Mouse (Mus musculus) liver, embryonic 16.5 days (tissue): ENCODE measurements at regions not wholly inside any gene's neighbourhood (a gene's known extent, or its start where the extent isn't known, plus 50 kb on each side); places are given as distances from the start of the nearest gene placed in this dataset.

ENCODE experiments used
- ATAC-seq: fragments of 200-750 bp; cut with Nextera tagmentation; 2 replicates; pipeline ENCODE4 v1.8.0; 2017; ENCODE audit warnings: low read depth, mild to moderate bottlenecking, moderate number of reproducible peaks, moderate library complexity
- H3K27ac ChIP-seq: fragments of 300-500 bp; sonication (generic); 2 replicates; pipeline ENCODE4 v1.5.1; 2014; ENCODE audit warnings: mild to moderate bottlenecking, low read length
- H3K27me3 ChIP-seq: fragments of 300-500 bp; sonication (generic); 2 replicates; pipeline ENCODE4 v1.6.1; 2014; ENCODE audit warnings: low read depth, low read length, mixed read lengths; ENCODE audit not compliant: control insufficient read depth, insufficient read depth
- H3K36me3 ChIP-seq: fragments of 300-500 bp; sonication (generic); 2 replicates; pipeline ENCODE4 v1.6.1; 2014; ENCODE audit warnings: mild to moderate bottlenecking; ENCODE audit not compliant: control insufficient read depth, insufficient read depth
- H3K4me1 ChIP-seq: fragments of 300-500 bp; sonication (generic); 2 replicates; pipeline ENCODE4 v1.6.1; 2014; ENCODE audit warnings: low read depth, low read length, mixed read lengths; ENCODE audit not compliant: control insufficient read depth
- H3K4me2 ChIP-seq: fragments of 300-500 bp; sonication (generic); 2 replicates; pipeline ENCODE4 v1.6.1; 2014; ENCODE audit warnings: low read depth, low read length, mixed read lengths
- H3K4me3 ChIP-seq: fragments of 300-500 bp; sonication (generic); 2 replicates; pipeline ENCODE4 v1.5.1; 2014; ENCODE audit warnings: low read depth, mild to moderate bottlenecking, low read length
- H3K9ac ChIP-seq: fragments of 300-500 bp; sonication (generic); 2 replicates; pipeline ENCODE4 v1.6.1; 2014; ENCODE audit warnings: low read depth, low read length
- H3K9me3 ChIP-seq: fragments of 300-500 bp; sonication (generic); replicated peaks from 2 replicates; pipeline ENCODE4 v1.6.1; 2016; ENCODE audit warnings: low read length; ENCODE audit not compliant: control insufficient read depth
- WGBS: fragments of 180-500 bp; shearing (Covaris S2); extraction: QIAGEN DNeasy Blood & Tissue Kit; methylation state at CpG from one replicate; pipeline ENCODE4 v1.1.7; 2014; ENCODE audit not compliant: insufficient replicate concordance; 5-methylcytosine and 5-hydroxymethylcytosine counted together

DNA sequence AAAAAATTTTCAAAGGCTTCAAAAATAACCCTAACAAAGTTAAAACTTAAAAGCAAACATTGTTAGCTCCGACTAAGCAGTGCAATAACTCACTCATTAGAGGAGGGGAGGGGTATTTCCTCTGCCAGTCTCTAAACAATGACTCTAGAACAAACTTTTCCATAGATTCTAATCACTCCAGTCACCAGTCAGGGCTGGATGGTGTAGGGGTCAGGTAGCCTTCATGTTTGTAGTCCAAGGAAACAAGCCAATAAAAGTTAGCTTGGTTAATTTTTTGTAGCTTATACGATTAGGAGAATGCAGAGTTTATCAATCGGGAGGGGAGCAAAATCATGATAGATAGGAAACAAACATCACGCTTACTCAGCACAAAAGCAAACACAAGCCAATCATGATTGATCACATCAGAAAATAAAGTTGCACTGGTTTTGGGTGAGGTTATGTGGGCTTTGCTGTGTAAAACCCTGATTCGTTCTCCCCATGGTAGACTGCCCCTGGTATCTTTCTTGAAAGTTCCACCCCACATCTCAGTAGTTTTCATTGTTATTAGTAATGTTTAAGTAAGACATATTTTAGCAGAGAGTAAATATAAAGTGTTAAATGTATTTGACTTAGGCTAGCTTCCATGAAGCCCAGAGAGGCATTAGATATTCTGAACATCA is 304.6 kb upstream of the Fam241a start:
- 39% methylated on average over 5 of the region's 5 CpGs for WGBS

DNA sequence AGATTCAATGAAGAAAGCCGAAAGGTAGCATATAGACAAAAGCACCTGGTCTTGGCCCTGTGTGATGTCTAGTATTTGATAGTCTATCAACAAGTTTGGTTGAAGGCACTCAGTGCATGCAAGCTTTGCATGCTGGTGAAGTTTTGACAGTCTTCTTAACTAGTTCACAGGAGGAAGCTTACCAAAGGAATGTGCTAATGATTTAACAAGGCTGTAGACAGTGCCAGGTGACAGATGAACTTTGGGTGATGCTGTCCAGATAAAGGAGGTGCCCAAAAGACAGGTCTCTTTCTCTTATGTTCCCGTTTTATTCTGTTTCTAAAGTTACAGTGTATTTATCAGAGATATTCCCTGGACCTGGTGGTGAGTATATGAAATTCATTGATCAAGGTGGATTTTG is 303.3 kb upstream of the Fam241a start:
- H3K4me2 ChIP-seq = no peak overlapping the region
- ATAC-seq = no peak
- H3K4me3 ChIP-seq = no peak overlapping the region
- WGBS = 66% methylated on average over 2 of the region's 2 CpGs
- H3K9ac ChIP-seq = no peak overlapping the region
- no peaks in the 10 kb centered on the region for H3K9me3 ChIP-seq
- H3K27me3 ChIP-seq = no peaks in the 10 kb centered on the region
- H3K36me3 ChIP-seq = no peaks in the 10 kb centered on the region
- no peaks in the 10 kb centered on the region for H3K4me1 ChIP-seq
- no peak overlapping the region for H3K27ac ChIP-seq

More for the DNA sequence above, 304.6 kb upstream of the Fam241a start:
- ATAC-seq = no peak
- H3K36me3 ChIP-seq = no peaks in the 10 kb centered on the region
- H3K4me1 ChIP-seq = no peaks in the 10 kb centered on the region
- no peak overlapping the region for H3K4me2 ChIP-seq
- no peaks in the 10 kb centered on the region for H3K27me3 ChIP-seq
- H3K27ac ChIP-seq = no peak overlapping the region
- no peak overlapping the region for H3K4me3 ChIP-seq
- H3K9ac ChIP-seq = no peak overlapping the region
- H3K9me3 ChIP-seq = no peaks in the 10 kb centered on the region

DNA sequence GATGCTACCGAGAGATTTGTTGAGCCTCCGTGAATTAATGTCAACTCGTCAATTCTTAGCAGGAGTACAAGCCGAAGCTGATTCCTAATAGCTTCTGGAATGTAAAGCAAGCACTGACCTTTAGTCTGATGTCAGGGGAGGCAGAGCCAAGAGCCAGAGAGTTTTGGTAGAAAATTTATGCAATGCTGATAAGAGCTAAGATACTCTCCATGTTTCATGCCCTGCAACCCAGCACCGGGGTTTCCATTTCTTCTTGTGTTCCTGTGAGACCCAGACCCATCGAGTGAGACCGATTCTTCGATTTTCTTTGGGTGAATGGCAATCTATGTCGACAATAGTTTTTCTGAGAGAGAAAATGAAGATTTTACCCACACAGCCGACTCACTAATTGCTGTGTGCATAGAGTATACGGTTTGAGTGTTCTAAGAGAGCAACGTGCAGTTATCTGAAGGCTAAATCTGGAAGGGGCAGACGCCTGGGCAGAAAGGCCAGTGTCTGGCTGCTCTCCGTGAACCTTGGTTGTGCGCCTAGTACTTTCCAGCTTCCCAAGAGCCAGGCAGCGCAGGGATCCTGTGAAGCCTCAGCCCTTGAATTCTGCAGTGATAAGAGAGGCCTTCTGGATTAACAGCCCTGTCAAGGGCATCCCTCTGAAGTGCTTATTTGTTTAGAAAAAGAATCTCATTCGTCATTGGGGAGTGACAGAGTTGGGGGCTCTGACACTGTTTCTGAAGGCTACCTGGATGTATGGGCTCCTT is 296.1 kb upstream of the Fam241a start:
- Histone ChIP-seq H3K36me3 (no peaks in the 10 kb centered on the region), H3K9me3 (no peaks in the 10 kb centered on the region), H3K4me2 (no peak overlapping the region), H3K27ac (no peak overlapping the region), H3K4me1 (no peaks in the 10 kb centered on the region), H3K4me3 (no peak overlapping the region), H3K27me3 (no peaks in the 10 kb centered on the region), H3K9ac (no peak overlapping the region)
- WGBS = 57% methylated on average over 17 of the region's 17 CpGs
- ATAC-seq = no peak

DNA sequence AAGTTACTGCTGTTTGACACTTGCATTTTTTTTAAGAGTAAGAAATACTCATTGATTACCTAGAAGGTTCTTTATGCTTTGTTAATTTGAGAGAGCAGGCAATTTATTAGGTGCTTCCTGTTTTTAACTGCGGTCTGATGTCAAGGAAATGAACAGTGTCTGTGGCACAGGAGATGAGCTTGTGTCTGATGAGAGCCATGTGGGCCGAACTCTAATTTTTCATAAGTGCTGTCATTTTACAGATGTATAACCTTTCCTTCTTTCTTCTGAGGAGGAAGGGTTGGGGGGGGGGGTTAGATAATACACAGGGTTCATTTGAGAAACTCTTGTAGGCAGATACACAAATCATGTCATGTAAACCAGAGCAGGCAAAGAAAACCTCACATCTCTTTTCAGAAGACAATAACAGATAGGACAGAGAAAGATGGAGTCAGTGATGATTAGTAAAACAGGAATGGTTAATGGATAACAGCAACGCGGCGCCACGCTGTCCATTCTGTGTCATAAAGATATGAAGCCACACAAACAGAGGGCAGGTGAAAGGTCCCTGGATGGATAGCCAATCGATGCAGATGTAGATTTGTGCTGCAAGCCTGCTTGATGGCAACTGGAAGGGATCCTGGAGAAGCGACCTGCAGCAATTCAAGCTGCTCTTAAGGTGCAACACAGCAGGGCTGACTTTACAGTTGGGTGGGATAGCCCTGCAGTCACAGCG is 291.4 kb upstream of the Fam241a start:
- H3K9ac ChIP-seq = no peak overlapping the region

DNA sequence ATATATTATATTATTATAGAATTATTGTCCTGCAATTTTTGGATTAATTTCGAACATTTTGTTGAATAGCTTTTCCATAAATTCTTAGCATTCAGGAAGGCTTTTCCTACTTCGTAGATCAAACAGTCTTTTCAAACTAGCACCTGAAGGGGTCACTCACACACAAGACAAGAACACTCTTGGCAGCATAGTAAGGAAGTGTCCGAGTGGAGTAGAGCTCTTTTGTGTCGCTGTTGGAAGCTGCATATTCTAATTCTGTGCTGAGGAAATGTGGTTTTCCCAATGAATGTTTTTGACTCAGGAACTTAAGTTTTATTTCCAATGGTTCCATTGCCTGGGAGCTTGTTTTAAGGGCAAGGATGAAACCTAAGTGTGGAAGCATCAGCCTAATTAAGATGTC is 290.2 kb upstream of the Fam241a start:
- H3K4me2 ChIP-seq = no peak overlapping the region
- 6% methylated on average over 4 of the region's 4 CpGs for WGBS
- H3K27me3 ChIP-seq = no peaks in the 10 kb centered on the region
- H3K4me1 ChIP-seq = no peaks in the 10 kb centered on the region
- H3K4me3 ChIP-seq = no peak overlapping the region
- H3K9me3 ChIP-seq = no peaks in the 10 kb centered on the region
- H3K27ac ChIP-seq = no peak overlapping the region
- ATAC-seq = no peak
- no peaks in the 10 kb centered on the region for H3K36me3 ChIP-seq
- H3K9ac ChIP-seq = no peak overlapping the region

More for the DNA sequence above, 291.4 kb upstream of the Fam241a start:
- WGBS = 41% methylated on average over 9 of the region's 9 CpGs
- H3K4me3 ChIP-seq = no peak overlapping the region
- H3K4me2 ChIP-seq = no peak overlapping the region
- no peaks in the 10 kb centered on the region for H3K4me1 ChIP-seq
- H3K9me3 ChIP-seq = no peaks in the 10 kb centered on the region
- ATAC-seq = no peak
- H3K27me3 ChIP-seq = no peaks in the 10 kb centered on the region
- H3K27ac ChIP-seq = no peak overlapping the region
- H3K36me3 ChIP-seq = no peaks in the 10 kb centered on the region

DNA sequence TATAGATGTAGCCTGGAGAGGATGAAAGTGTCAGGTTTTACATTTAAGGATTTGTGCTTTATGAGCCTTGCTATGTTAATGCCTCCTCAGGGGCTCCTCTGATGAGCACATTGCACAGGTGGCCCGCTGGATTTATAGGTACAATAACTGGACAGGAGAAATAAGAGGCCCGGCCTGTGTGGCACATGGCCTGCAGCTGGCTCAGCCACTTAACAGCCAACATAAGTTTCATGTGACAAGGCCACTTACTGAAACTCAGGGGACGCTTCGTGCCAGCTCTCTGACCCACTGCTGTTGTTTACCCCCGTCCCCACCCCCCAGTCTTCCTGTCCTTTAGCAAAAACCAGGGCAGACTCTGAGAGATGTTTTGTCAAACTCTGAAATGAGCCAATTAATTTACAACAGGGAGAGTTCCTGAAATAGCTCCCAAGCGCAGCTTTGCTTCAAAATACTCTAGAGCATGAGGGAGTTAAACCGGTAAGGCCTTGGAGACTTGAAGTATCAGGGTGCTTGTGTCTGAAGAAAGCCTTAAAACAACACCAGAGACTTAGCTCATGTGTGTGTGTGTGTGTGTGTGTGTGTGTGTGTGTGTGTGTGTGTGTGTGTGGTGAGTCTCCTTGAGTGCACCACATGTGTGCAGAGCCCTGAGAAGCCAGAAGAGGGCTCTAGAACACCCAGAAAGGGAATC is 285.2 kb upstream of the Fam241a start:
- H3K27ac ChIP-seq = no peak overlapping the region
- no peak for ATAC-seq

DNA sequence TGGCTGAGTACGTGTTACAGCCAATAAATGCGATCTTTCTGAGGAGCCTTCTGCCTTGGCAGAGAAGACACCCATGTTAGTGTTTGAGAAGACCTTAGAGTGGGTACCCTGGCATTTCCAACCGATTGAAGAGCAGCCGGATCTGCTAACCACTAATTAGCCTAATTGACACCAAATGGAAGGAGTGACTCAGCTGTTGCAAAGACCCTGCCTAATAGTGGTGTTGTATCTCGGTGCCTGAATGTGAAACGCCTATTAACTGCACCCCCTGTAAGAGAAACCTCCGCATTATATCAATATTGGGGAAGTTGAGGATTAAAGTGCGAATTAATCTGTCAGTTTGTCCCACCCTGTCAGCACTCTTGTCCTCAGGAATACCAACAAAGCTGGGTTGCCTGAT is 253.1 kb upstream of the Fam241a start:
- WGBS = 56% methylated on average over 8 of the region's 8 CpGs
- H3K9me3 ChIP-seq = no peaks in the 10 kb centered on the region

More for the DNA sequence above, 285.2 kb upstream of the Fam241a start:
- H3K27me3 ChIP-seq = no peaks in the 10 kb centered on the region
- H3K36me3 ChIP-seq = no peaks in the 10 kb centered on the region
- no peak overlapping the region for H3K4me3 ChIP-seq
- H3K4me1 ChIP-seq = no peaks in the 10 kb centered on the region
- H3K9ac ChIP-seq = no peak overlapping the region
- no peaks in the 10 kb centered on the region for H3K9me3 ChIP-seq
- no peak overlapping the region for H3K4me2 ChIP-seq
- WGBS = 61% methylated on average over 7 of the region's 7 CpGs

DNA sequence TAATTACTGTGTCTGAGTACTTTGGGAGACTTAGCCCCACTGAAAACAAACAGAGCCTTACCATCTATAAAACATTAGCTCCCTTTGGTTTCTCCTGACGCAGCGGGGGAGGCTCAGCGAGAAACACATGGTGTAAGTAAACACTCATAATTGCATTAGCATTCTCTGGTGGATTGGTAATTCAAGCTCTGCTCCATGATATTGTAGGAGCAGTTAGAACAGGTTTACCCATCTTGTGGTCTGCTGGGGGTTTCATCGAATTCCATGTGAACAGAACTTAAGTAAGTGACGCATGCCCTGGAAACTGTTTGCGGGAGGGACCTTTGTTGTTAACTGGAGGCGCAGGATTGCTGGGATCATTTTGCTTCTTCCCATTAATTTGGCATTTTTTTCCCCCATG is 249.2 kb upstream of the Fam241a start:
- no peak overlapping the region for H3K27ac ChIP-seq
- no peak overlapping the region for H3K9ac ChIP-seq
- no peak for ATAC-seq
- no peak overlapping the region for H3K4me2 ChIP-seq
- H3K9me3 ChIP-seq = no peaks in the 10 kb centered on the region
- H3K4me1 ChIP-seq = no peaks in the 10 kb centered on the region
- no peak overlapping the region for H3K4me3 ChIP-seq
- H3K36me3 ChIP-seq = no peaks in the 10 kb centered on the region
- no peaks in the 10 kb centered on the region for H3K27me3 ChIP-seq
- 70% methylated on average over 7 of the region's 7 CpGs for WGBS

More for the DNA sequence above, 253.1 kb upstream of the Fam241a start:
- Histone ChIP-seq H3K9ac (no peak overlapping the region), H3K4me3 (no peak overlapping the region), H3K36me3 (no peaks in the 10 kb centered on the region), H3K4me1 (no peaks in the 10 kb centered on the region), H3K27me3 (no peaks in the 10 kb centered on the region), H3K4me2 (no peak overlapping the region), H3K27ac (no peak overlapping the region)
- ATAC-seq = no peak
